Mouse (Mus musculus) ES-Bruce4 (cell line): ENCODE data around the gene Abcc8.

Experiments used
- CTCF ChIP-seq: IDR thresholded peaks from one replicate; pipeline ENCODE4 v1.8.1; 2011; ENCODE audit warnings: low read depth, low read length
- EP300 ChIP-seq: IDR thresholded peaks from 2 replicates; pipeline ENCODE4 v1.6.1; 2011; ENCODE audit warnings: low read depth, low read length; ENCODE audit not compliant: insufficient read depth
- POLR2A ChIP-seq: IDR thresholded peaks from one replicate; pipeline ENCODE4 v1.8.1; 2011; ENCODE audit warnings: low read length; ENCODE audit not compliant: insufficient read depth

DNA sequence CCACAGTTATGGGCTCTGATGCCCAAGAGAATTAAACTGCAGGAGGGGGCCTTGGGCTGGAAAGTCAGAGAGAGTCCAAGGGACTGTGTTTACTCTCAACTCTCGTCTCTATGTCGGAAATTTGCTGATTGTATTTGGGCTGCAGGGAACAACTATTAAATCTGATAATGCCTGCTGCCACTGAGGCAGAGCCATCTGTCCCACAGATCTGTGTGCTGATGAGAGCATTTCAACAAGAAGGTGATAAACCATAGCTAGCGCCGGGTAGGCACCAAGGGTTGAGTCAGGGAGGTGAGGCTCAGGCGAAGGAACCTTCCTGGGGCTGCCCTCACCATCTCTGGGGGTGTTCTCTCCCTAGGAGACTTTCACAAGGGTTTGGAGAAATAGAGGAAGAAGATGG is 17.1 kb downstream of the Abcc8 start:
- TF ChIP-seq CTCF (no peak), POLR2A (no peak), EP300 (no peak)
